Comparison of ENCODE assay signal across 9 mouse cellular contexts in genomic region chr17:56018347-56019131, GRCm38 (mm10). TPM values are rescaled to one million over a fixed set of nuclear protein-coding genes. Genes with fewer than 3 reads are reported as not detected.
A peak's percentile ranks its signal among the peaks of the same experiment; 100 is the strongest.
DNase-seq lines count a peak whose midpoint lies in the region; ATAC-seq and TF ChIP-seq lines count a peak whose summit lies in the region.
"Had no signal": no experiment of that assay in that cellular context is flagged by ENCODE, and none has a peak within 500 bp of the region (broad histone marks: within the 10 kb centered on the region; RNA-seq: fewer than 3 reads in every experiment).

No protein-coding gene starts in this region.

- TF ChIP-seq CTCF in liver, postnatal 0 days (IDR thresholded peaks at IDR 0.05; ENCODE audit: low read depth): peak; percentile 67

- no peak for TF ChIP-seq EP300 in liver, postnatal 0 days (IDR thresholded peaks at IDR 0.05; ENCODE audit: low read depth)

- peak; percentile 66 to 68 for DNase-seq in left cerebral cortex, adult 18-20 months (ENCODE audit: low spot score in 2 of 2)
- no peak for DNase-seq in left cerebral cortex, adult 11 months (ENCODE audit: low spot score)
- peak; percentile 82 for DNase-seq in R1 (ENCODE audit: low read depth, low spot score)
- peak; percentile 45 for DNase-seq in embryonic facial prominence, embryonic 10.5 days (ENCODE audit: low spot score)
- no peak for DNase-seq in liver, postnatal 0 days
- DNase-seq in right cerebral cortex, postnatal 25 days: peak; percentile 73
- no peak for DNase-seq in ovary, postnatal 10 days (ENCODE audit: low spot score)

- WGBS in embryonic facial prominence, embryonic 10.5 days: 79% methylated on average over 20 of the region's 20 CpGs
- WGBS in intestine, embryonic 16.5 days: 68% methylated on average over 20 of the region's 20 CpGs
- WGBS in liver, postnatal 0 days (ENCODE audit: insufficient replicate concordance): 77% methylated on average over 20 of the region's 20 CpGs

- H3K4me3 ChIP-seq in embryonic facial prominence, embryonic 10.5 days: no peak overlapping the region
- no peak overlapping the region for H3K4me3 ChIP-seq in intestine, embryonic 16.5 days (ENCODE audit: low read length)
- H3K4me3 ChIP-seq in liver, postnatal 0 days (ENCODE audit: low read depth, low read length): no peak overlapping the region

- no peak overlapping the region for H3K4me2 ChIP-seq in intestine, embryonic 16.5 days (ENCODE audit: low read depth, low read length)
- H3K4me2 ChIP-seq in liver, postnatal 0 days (ENCODE audit: low read depth, low read length): no peak overlapping the region

- no peaks in the 10 kb centered on the region for H3K9me3 ChIP-seq in embryonic facial prominence, embryonic 10.5 days
- no peaks in the 10 kb centered on the region for H3K9me3 ChIP-seq in intestine, embryonic 16.5 days (ENCODE audit: control insufficient read depth, low read length)
- no peaks in the 10 kb centered on the region for H3K9me3 ChIP-seq in liver, postnatal 0 days (ENCODE audit: low read length)

- H3K27me3 ChIP-seq in embryonic facial prominence, embryonic 10.5 days (replicated peaks; ENCODE audit: low read depth, poor library complexity, severe bottlenecking): no peaks in the 10 kb centered on the region
- H3K27me3 ChIP-seq in intestine, embryonic 16.5 days (replicated peaks; ENCODE audit: control insufficient read depth, insufficient read depth, low read length): no peaks in the 10 kb centered on the region
- H3K27me3 ChIP-seq in liver, postnatal 0 days (ENCODE audit: insufficient read depth, low read length): no peaks in the 10 kb centered on the region

- peaks cover 15% of the 10 kb centered on the region; the same call in 1 of the 2 replicates for H3K4me1 ChIP-seq in embryonic facial prominence, embryonic 10.5 days
- H3K4me1 ChIP-seq in intestine, embryonic 16.5 days (ENCODE audit: control insufficient read depth, insufficient read depth, low read length): peaks cover 8% of the 10 kb centered on the region; the same call in 1 of the 2 replicates
- H3K4me1 ChIP-seq in liver, postnatal 0 days (ENCODE audit: insufficient read depth): peaks cover 22% of the 10 kb centered on the region

- ATAC-seq in intestine, embryonic 16.5 days: peak; percentile 64
- peak; percentile 30 for ATAC-seq in liver, postnatal 0 days

- 0 out of 2 replicates have a peak overlapping the region, but pooled peaks have one; percentile 14 for H3K9ac ChIP-seq in intestine, embryonic 16.5 days (ENCODE audit: low read depth, low read length)
- H3K9ac ChIP-seq in liver, postnatal 0 days (replicated peaks): no peak overlapping the region

- H3K36me3 ChIP-seq in embryonic facial prominence, embryonic 10.5 days (replicated peaks): peaks cover 99% of the 10 kb centered on the region
- H3K36me3 ChIP-seq in intestine, embryonic 16.5 days (ENCODE audit: control insufficient read depth, insufficient read depth, low read length): peaks cover 39% of the 10 kb centered on the region
- H3K36me3 ChIP-seq in liver, postnatal 0 days (replicated peaks; ENCODE audit: insufficient read depth, low read length): peaks cover 55% of the 10 kb centered on the region

- no peak overlapping the region for H3K27ac ChIP-seq in embryonic facial prominence, embryonic 10.5 days (replicated peaks)
- no peak overlapping the region for H3K27ac ChIP-seq in intestine, embryonic 16.5 days (ENCODE audit: low read length)
- H3K27ac ChIP-seq in liver, postnatal 0 days (ENCODE audit: low read depth): no peak overlapping the region
- H3K27ac ChIP-seq: macrophage had no signal

RNA-seq across cellular contexts. Expression of gene Mpnd, which starts 13.0 kb away (rescaled TPM):
- total RNA-seq in left cerebral cortex, adult 18-20 months (2021): 10 to 100 TPM; 85.0 to 94.3 TPM
- 126 and 135 TPM in 2 replicates for polyA plus RNA-seq in embryonic facial prominence, embryonic 10.5 days (2016; fragmentation: Nextera tagmentation; extraction: Ambion mirVana)
- polyA plus RNA-seq in intestine, embryonic 16.5 days (2015; fragmentation: Nextera tagmentation; extraction: Ambion mirVana): 77.5 and 80.8 TPM in 2 replicates
- polyA plus RNA-seq in liver, postnatal 0 days (2015; fragmentation: Nextera tagmentation; extraction: Ambion mirVana): 17.5 and 23.9 TPM in 2 replicates

RNA-seq across cellular contexts. Expression of gene Stap2, which starts 13.2 kb away (rescaled TPM):
- total RNA-seq in left cerebral cortex, adult 18-20 months (2021): 1 to 10 TPM; 1.9 to 2.8 TPM
- polyA plus RNA-seq in embryonic facial prominence, embryonic 10.5 days (2016; fragmentation: Nextera tagmentation; extraction: Ambion mirVana): 8.2 and 8.8 TPM in 2 replicates
- 65.6 and 79.6 TPM in 2 replicates for polyA plus RNA-seq in intestine, embryonic 16.5 days (2015; fragmentation: Nextera tagmentation; extraction: Ambion mirVana)
- polyA plus RNA-seq in liver, postnatal 0 days (2015; fragmentation: Nextera tagmentation; extraction: Ambion mirVana): 14.3 and 16.8 TPM in 2 replicates

RNA-seq across cellular contexts. Expression of gene Sh3gl1, which starts 17.9 kb away (rescaled TPM):
- total RNA-seq in left cerebral cortex, adult 18-20 months (2021): 10 to 100 TPM; 36.4 to 39.3 TPM
- 170 and 173 TPM in 2 replicates for polyA plus RNA-seq in embryonic facial prominence, embryonic 10.5 days (2016; fragmentation: Nextera tagmentation; extraction: Ambion mirVana)
- polyA plus RNA-seq in intestine, embryonic 16.5 days (2015; fragmentation: Nextera tagmentation; extraction: Ambion mirVana): 120 and 131 TPM in 2 replicates
- polyA plus RNA-seq in liver, postnatal 0 days (2015; fragmentation: Nextera tagmentation; extraction: Ambion mirVana): 35.9 and 37.1 TPM in 2 replicates

RNA-seq across cellular contexts. Expression of gene Chaf1a, which starts 21.7 kb away (rescaled TPM):
- 1 to 10 TPM; 1.9 to 2.7 TPM for total RNA-seq in left cerebral cortex, adult 18-20 months (2021)
- 50.7 and 52.3 TPM in 2 replicates for polyA plus RNA-seq in embryonic facial prominence, embryonic 10.5 days (2016; fragmentation: Nextera tagmentation; extraction: Ambion mirVana)
- polyA plus RNA-seq in intestine, embryonic 16.5 days (2015; fragmentation: Nextera tagmentation; extraction: Ambion mirVana): 15.6 and 16.7 TPM in 2 replicates
- polyA plus RNA-seq in liver, postnatal 0 days (2015; fragmentation: Nextera tagmentation; extraction: Ambion mirVana): 4.9 and 6.5 TPM in 2 replicates

RNA-seq across cellular contexts. Expression of gene Fsd1, which starts 32.2 kb away (rescaled TPM):
- total RNA-seq in left cerebral cortex, adult 18-20 months (2021): 10 to 100 TPM; 81.3 to 86.5 TPM
- polyA plus RNA-seq in embryonic facial prominence, embryonic 10.5 days (2016; fragmentation: Nextera tagmentation; extraction: Ambion mirVana): 63.3 and 69.4 TPM in 2 replicates
- polyA plus RNA-seq in intestine, embryonic 16.5 days (2015; fragmentation: Nextera tagmentation; extraction: Ambion mirVana): 8.4 and 9.7 TPM in 2 replicates
- polyA plus RNA-seq in liver, postnatal 0 days (2015; fragmentation: Nextera tagmentation; extraction: Ambion mirVana): not detected in 2 replicates
- polyA plus RNA-seq: macrophage had no signal

Comparison
In these comparisons a context has a peak if more than half of its experiments do, and no peak if none do; other contexts are left out.
1. DNase-seq: peak in left cerebral cortex, adult 18-20 months (2 of 2), R1 (single experiment), embryonic facial prominence, embryonic 10.5 days (single experiment) and right cerebral cortex, postnatal 25 days (single experiment); none in left cerebral cortex, adult 11 months (single experiment), liver, postnatal 0 days (single experiment) and ovary, postnatal 10 days (single experiment).